Mouse (Mus musculus) fat pad, adult 2 months (tissue): Measurements from ENCODE around the gene Comtd1.

Experiments
- DNase-seq: peaks from one replicate; pipeline ENCODE4 v3.0.0-alpha.2; 2011; ENCODE audit warnings: low read depth, low spot score; ENCODE audit errors: extremely low read depth

Gene Comtd1

DNA sequence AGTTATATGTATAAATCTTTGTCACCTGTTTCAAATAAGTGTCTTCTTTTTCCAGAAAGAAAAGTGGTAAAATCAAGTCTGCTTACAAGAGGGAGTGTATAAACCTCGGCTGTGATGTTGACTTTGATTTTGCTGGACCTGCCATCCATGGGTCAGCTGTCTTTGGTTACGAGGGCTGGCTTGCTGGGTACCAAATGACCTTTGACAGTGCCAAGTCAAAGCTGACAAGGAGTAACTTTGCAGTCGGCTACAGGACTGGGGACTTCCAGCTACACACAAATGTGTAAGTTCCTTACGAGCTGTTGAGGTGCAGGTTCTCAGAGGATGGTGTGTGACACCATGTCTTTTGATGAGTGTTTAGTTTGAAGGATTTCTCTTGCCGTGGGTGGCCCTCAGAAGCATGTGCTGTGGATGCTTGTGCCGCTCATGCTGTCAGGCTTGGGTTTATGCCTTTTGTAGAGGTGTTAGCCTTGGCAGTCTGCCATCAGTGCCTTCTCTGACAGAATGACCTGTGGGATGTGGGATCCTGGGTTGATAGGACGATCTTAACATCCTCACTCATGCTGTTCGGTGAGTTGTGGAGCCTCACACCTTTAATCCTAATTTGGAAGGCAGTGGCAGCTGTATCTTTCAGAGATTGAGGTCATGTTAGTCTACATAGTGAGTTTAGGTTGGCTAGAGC is 10.3 kb downstream of the Comtd1 start:
- no peak for DNase-seq

DNA sequence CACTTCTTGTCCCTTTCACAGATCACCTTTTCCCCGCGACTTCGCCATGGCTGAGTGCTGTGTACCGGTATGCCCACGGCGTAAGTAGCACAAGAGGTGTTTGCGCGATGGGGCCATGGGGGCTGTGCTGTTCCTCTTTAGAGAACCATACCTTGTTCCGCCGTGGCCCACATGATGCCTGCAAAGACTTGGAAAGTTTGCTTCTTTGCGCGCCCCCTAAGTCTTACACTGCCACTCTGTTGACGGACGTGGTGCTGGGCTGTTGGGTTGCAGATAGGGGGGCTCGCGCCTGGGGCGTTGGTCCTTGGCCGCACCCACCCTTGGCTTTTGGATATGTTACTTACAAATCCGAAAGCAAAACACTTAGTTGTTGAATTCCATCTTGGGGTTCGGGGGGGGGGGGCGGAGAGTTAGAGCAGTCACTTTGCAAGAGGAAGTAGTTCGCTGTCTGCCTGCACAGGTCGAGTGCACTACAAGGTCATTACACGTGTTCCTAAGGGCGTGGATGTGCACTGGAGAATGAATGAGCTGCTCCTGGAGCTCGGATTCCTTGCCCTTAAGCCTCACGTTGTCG is 16.9 kb downstream of the Comtd1 start:
- DNase-seq = no peak

DNA sequence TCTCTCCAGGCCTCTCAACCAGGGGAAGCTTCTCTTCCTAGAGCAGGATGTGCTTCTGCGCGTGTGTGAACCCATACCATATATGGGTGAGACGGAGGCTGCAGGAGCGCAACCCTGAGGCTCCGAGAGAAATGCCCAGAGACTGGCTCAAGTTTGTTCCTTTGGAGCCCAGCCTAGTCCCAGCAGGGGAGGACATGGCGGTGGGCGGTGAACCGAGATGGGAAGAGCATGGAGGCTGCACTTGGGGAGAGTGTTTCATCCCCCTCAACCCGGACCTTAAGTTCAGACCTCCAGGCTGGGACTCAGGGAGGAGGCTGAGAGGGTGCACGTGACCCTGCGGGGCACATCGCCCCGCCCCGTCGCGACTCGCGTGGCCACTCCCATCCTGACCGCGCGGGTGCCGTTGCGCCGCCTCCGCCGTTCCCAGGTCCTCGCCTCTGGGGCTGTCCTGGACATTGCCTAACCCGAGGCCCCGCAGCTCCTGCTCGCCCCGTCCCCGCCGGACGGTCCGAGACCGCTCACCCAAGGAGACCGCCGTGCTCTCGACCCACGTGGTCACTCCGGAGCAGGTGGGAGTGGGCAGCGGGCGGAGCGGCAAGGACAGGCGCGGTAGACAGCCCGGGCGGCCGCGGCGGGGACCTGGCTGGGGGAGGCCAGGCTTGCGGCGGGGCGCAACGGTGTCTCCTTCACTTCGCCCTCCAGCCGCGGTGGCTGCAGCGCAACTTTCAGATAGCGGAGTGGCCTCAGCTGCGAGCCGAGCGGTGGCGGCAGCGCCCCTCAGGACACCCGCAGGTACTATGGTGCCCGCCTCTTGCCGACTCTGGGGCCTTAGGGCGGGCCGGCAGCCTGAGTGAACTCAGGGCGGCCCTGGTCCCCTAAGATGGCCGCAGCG is 17.7 kb downstream of the Comtd1 start:
- no peak for DNase-seq

DNA sequence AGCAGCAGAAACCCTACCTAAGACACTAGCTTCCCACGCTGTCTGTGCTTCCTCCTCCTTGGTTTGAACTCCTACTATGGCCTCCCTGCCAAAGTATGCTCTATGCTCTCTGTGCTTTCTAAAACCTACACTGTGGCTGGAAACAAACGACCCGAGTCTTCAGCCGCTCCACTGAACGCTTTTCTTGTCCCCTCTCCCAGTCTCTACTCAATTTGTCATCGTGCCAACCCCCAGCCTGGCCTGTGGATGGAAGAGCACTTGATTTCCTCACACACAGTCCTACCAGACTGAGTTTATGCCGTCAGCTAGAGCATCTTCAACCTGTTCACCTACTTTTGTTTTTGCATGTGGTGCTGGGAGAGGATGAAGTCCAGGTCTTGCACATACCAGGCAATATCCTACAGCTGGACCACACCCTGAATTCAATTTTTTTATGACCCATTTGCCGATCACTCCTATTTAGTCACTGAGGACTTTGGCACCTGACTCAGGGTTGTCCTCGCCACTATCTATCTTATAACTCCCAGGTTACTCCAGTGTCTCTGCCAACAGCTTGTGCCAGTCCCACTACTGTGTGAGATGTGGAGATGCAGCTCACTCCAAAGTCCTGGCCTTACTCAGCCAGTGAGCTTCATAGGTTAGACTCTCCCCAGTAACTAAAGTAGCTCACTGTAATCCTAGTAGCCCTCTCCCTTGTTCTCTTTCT is 22.8 kb downstream of the Comtd1 start:
- no peak for DNase-seq

DNA sequence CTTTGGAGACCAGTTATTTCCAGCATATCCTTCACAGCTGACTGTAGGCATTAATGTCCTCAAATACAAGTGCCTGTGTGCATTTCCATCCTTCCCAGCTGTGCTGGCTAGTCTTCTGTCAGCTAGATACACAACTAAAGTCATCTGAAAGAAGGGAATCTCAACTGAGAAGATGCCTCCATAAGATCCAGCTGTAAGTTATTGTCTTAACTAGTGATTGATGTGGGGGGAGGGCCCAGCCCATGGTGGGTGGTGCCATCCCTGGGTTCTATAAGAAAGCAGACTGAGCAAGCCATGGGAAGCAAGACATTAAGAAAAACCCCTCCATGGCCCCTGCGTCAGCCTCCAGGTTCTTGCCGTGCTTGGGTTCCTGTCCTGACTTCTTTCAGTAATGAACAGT is 23.8 kb downstream of the Comtd1 start, which contains the start of gene Vdac2:
Vdac2 (plus strand) TSS at position 301 of the 400 bp plus-strand sequence.
- DNase-seq = no peak

DNA sequence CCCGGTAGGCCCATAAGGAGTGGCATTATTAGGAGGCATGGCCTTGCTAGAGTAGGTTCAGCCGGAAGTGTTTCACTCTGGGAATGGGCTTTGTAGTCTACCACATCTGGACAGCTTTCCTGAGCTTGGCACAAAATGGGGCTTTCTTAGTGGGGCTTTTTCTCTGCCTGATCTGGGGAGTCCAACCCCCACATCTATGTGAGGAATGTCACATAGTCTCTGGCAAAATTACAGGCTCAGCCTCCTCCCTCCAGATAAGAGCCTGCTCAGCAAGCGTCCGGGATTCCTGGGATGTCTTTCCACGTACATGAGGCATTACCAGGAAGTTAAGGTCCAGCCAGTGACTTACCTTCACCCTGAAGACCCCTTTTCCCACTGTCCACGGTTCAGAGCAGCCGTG is 24.9 kb downstream of the Comtd1 start:
- DNase-seq = no peak

DNA sequence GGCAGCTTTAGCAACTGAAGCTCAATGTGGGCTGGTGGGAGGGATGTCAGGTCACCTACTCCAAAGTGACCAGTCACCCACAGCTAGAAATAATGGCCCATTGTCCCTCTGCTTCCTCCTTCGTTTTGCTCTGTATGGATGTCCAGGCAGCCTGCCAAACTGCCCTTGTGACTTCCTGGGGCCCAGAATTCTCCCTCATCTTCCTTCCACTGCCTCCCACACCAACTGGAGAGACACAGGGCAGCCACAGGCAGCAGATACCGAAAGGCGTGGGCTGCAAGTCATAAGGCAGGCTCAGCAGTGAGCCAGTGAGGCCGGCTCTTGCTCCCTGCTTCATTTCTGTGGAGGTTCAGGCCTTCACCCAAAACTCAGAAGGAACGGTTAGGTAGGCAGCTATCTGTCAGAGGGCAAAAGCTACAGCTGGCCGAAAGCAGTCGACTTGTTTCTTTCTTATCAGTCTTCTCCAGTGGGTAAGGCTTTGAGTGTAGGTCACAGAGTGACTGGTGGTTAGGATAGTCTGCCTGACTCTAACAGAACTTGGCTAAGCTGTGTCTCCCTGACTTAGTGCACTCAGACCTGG is 25.9 kb downstream of the Comtd1 start:
- no peak for DNase-seq

DNA sequence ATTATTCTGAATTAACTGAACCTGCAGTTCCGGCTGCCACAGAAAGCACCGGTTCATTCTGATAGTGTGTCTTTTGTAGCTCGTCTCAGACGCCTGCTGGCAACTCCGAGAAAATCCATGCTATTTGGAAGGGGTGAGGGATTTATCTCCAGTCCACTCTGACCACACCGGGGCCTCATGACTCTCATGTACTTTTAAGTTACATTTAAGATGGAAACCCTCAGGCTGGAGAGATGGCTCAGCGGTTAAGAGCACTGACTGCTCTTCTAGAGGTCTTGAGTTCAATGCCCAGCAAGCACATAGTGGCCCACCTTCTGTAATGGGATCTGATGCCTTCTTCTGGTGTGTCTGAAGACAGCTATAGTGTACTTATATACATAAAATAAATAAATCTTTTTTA is 26.5 kb downstream of the Comtd1 start:
- no peak for DNase-seq

DNA sequence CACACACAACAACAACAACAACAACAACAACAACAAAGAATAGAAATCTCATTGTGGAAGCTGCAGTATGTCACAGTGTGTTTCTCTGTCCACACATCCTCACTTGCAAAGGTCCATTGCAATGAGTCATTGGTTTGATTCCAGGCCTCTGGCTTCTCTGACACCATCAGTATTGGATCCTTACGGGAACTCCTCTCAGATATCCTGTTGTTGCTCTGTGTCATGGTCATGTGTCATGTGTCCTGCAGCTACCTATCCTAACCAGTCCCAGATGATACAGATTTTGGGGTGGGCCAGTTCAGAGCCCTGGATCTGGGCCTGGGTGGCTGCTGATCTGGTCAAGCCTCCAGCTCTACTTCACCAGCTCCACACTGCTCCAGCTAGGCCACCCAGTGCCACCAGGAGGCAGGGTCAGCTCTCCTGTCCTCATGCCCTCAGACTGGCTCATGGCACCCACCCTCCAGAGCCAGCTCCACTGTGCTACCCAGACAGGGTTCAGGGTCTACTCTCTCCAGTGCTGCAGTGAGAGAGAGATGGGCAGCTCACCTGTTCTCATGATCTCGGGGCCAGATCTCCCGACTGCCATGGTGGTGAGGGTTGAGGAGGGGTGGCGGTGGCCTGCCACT is 27.8 kb downstream of the Comtd1 start:
- no peak for DNase-seq

DNA sequence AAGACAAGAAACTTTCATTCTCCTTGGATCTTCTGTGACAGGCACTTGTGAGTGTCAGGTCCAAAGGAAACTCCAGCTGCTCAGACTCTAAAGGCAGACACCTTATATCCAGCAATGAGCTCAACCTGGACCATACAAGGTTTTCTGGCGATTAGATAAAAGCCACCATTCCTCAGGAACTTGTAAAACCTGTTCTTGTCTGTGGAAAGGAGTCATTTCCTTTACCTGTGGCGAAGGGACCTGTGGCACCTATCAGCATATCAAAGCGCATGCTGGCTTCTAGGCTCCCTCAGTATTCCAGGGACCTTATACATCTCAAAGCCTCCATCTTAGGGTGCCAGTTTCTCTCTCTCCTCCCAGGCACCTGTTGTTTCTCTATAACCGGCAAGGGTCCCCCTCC is 31.3 kb downstream of the Comtd1 start:
- DNase-seq = no peak

DNA sequence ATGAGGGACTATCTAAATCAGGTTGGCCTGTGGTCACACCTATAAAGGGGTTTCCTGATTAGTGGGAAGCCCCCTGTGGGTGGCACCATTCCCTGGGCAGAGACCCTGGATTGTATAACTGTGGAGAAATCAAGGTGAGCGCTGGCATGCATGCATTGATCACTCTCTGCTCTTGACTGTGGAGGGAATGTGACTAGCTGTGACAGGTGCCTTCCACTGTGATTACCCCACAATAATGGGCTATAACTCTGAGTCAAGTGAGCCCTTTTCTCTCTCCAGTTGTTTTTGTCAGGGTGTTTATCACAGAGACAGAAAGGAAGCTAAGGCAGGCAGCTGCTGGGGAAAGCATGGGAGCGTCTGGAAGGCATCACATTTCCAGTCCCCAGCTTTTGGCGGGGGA is 32.5 kb downstream of the Comtd1 start:
- no peak for DNase-seq

DNA sequence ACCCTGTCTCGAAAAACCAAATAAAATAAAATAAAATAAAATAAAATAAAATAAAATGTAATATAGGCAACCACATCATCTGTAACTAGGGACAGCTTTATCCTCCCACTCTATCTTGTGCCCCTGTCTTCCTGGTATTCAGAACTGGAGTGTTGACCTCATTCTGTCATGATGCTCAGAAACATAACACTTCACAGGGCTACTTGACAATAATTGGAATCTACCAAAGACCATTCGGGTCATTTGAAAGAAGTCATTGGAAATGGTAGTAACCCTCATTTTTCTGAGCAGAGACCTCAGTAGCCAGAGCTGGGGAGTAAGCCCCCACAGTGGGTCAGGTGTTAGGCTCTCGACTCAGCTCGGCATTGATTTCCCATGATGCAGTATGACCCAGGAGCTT is 34.2 kb downstream of the Comtd1 start:
- DNase-seq = no peak

DNA sequence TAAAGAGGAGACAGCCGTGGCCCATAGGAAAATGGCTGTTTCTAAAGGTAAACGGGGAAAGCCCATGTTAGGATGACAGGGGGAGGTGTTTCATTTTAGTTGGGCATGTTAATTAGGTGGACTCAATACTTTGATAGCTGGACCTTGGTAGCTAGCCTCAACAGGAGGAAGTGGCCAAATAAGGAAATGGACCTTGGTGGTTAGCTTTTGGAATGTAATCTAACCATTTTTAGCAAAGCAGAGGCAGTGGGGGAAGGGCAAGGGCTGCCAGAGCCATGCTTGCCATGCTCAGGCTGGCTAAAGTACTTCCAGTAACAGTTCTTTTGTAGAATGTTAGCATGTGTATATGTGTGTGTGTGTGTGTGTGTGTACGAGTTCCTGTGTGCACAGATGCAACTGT is 34.9 kb downstream of the Comtd1 start:
- DNase-seq = no peak

DNA sequence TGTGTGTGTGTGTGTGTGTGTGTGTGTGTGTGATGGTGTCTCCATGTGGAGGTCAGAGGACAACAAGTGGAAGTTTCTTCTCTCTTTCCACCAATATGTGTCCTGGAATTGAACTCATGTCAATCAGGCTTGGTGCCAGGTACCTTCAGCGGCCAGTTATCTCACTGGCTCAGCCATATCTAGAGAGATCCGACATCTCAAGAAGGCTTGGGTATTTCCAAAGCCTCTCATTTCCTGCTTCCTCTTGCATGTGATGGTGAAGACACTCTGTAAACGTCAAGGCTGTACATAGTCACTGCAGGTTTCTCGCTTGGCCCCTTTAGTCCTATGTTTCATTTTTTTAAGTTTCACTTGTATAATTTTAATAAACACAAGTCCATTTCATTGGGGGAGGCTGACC is 35.6 kb downstream of the Comtd1 start:
- DNase-seq = no peak

DNA sequence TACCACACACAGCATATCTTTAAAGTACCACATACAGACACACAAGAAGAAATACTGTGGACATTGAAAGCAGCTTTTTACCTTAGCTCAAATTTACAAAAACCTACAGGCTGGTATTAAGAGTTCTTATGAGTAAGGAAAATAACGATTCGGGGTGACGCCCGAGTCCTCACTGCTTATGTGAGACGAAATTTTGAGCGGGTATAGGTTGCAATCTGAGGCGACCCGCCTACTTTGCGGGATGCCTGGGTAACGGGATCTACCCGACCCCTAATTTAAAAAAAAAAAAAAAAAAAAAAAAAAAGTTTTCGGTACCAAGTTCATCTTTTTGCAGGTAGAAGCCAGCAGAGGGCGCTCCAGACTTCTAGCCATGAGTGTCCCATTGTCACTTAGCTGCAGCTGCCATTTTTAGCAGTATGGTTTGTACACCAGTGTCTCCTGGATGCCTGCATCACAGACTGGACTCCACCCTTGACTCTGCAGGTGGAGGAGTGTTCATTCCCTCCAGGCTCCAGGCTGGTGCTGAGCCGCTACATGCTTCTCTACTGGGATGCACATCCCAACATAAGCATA is 36.1 kb downstream of the Comtd1 start:
- no peak for DNase-seq

DNA sequence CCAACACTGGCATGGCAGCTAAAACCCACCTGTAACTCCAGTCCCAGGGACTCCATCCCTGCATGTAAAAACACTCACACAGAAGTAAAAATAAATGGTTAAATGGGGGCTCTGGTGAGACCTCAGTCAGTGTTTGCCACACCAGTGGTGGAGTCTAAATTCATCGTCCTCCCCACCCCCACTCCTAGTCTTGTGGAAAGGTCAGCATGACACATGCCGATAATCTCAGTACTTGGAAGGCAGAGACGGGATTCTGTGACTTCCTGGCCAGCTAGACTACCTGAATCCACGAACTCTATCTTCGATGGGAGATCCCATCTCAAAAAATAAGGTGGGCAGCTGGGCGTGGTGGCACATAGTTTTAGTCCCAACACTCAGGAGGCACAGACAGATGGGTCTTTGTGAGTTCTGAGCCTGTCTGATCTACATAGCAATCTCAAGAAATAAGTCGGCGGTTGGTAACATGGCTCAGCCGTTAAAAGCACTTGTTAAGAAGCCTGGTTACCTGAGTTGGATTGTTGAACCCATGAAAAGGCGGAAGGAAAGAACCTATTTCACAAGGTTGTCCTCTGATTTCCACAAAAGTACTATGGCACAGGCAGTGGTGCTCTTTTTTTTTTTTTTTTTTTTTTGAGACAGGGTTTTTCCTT is 36.9 kb downstream of the Comtd1 start:
- no peak for DNase-seq

DNA sequence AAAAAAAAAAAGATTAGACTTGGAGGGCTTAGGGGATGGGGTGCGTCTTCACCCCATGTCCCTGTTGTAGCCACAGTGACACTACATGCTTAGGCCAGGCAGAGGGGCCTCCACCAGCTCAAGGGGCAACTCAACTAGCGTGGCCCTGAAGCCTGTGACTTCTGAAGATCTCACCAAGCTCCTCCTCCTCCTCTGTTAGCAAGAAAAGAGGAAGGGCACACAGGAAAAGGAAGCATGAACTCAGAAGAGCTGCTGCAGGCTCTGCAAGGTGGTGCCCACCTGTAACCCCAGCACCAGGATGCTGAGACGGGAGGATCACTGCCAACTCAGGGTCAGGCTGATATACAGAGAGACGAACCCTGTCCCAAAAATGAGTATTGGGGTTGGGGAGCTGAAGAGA is 37.5 kb downstream of the Comtd1 start:
- no peak for DNase-seq

DNA sequence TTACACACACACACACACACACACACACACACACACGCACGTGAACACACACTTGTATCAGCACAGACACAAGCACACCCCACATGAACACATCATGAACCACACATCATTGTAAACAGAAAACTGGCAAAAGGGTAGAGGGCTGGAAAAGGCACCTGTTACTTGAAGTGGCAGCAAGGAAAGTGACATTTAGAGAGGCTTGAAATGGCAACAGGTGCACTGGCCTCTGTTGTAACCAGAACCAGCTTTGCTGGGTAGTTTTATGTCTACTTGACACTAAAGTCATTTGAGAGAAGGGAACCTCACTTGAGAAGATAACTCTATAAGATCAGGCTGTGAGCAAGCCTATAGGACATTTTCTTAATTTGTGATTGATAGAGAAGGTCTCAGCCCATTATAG is 39.4 kb downstream of the Comtd1 start:
- DNase-seq = no peak

DNA sequence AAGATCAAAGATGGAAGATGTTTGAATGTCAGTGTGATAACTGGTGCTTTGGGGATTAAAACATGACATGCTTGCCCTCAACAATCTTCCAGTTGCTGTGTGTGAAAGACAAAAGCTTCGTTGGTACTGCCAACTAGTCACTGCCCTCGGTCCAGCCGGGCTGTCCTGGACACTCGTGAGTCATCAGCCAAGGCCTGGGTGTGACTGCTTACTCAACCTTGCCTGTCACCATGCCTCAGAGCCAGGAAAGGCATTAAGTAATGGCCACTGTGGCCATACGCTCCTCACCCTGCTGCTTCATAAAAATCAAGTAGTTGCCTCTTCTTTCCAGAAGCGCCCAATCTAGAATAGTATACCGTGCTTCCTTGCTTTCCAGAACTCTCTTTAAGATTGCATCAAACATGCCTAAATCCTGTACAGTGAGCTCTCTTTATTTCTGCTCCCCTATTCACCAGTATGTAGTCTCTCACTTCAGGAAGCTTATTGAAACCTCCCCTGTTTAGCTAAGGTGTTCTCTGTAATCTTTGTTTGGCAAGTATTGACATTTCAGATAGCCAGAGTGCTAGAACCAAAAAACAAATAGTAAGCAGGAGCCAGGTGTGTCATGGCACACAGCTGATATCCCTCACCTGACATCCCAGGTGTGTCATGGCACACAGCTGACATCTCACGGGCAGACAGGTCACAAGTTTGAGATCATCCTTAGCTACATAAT is 40.4 kb downstream of the Comtd1 start:
- DNase-seq = no peak
